In genomic region chr5:46541333-46542324, GRCm38 (mm10) we compare ENCODE assay signal across 19 mouse cellular contexts.
"Had no signal": no experiment of that assay in that cellular context is flagged by ENCODE, and none has a peak within 500 bp of the region (broad histone marks: within the 10 kb centered on the region; RNA-seq: fewer than 3 reads in every experiment).

No protein-coding gene starts in this region.

- H3K27me3 ChIP-seq: limb, embryonic 12.5 days; limb, embryonic 15.5 days; midbrain, embryonic 12.5 days; midbrain, embryonic 15.5 days; neural tube, embryonic 12.5 days; neural tube, embryonic 15.5 days had no signal

- H3K27ac ChIP-seq: kidney, postnatal 0 days; layer of hippocampus, adult 2 months; limb, embryonic 12.5 days; limb, embryonic 15.5 days; liver, embryonic 14.5 days; macrophage; midbrain, embryonic 12.5 days; midbrain, embryonic 15.5 days; neural tube, embryonic 12.5 days; neural tube, embryonic 15.5 days had no signal

- ATAC-seq: liver, postnatal 0 days; lung, postnatal 0 days; midbrain, embryonic 15.5 days had no signal

- H3K36me3 ChIP-seq: limb, embryonic 12.5 days; limb, embryonic 15.5 days; midbrain, embryonic 12.5 days; midbrain, embryonic 15.5 days; neural tube, embryonic 12.5 days; neural tube, embryonic 15.5 days had no signal

- H3K9ac ChIP-seq: limb, embryonic 12.5 days; limb, embryonic 15.5 days; liver, embryonic 14.5 days; liver, postnatal 0 days; lung, embryonic 14.5 days; midbrain, embryonic 12.5 days; midbrain, embryonic 15.5 days; neural tube, embryonic 12.5 days; neural tube, embryonic 15.5 days had no signal

- DNase-seq: kidney, postnatal 25 days; layer of hippocampus, postnatal 36 days; left cerebral cortex, postnatal 4 days; liver, postnatal 0 days; lung, embryonic 14.5 days; thymus, adult 18-20 months; thymus, postnatal 36 days had no signal

- H3K4me1 ChIP-seq: limb, embryonic 12.5 days; limb, embryonic 15.5 days; midbrain, embryonic 12.5 days; midbrain, embryonic 15.5 days; neural tube, embryonic 12.5 days; neural tube, embryonic 15.5 days had no signal

- H3K4me2 ChIP-seq: limb, embryonic 12.5 days; limb, embryonic 15.5 days; liver, embryonic 11.5 days; lung, embryonic 14.5 days; midbrain, embryonic 12.5 days; midbrain, embryonic 15.5 days; neural tube, embryonic 12.5 days; neural tube, embryonic 15.5 days had no signal

- H3K4me3 ChIP-seq: layer of hippocampus, adult 2 months; limb, embryonic 12.5 days; limb, embryonic 15.5 days; midbrain, embryonic 12.5 days; midbrain, embryonic 15.5 days; neural tube, embryonic 12.5 days; neural tube, embryonic 15.5 days had no signal

- H3K9me3 ChIP-seq: limb, embryonic 12.5 days; limb, embryonic 15.5 days; midbrain, embryonic 12.5 days; midbrain, embryonic 15.5 days; neural tube, embryonic 12.5 days; neural tube, embryonic 15.5 days had no signal
